Mouse (Mus musculus) kidney, embryonic 16.5 days (tissue): Measurements from ENCODE around the gene Ptprm. TPM values are rescaled to one million over a fixed set of nuclear protein-coding genes. Genes with fewer than 3 reads are reported as not detected.

ENCODE experiments used
- ATAC-seq: fragments of 200-750 bp; cut with Nextera tagmentation; 2 replicates; pipeline ENCODE4 v1.8.0; 2017; ENCODE audit warnings: moderate TSS enrichment; ENCODE audit not compliant: low FRiP score, low TSS enrichment
- H3K27ac ChIP-seq: fragments of 300-500 bp; sonication (generic); 2 replicates; pipeline ENCODE4 v1.5.1; 2014; ENCODE audit warnings: low read length
- H3K27me3 ChIP-seq: fragments of 300-500 bp; sonication (generic); 2 replicates; pipeline ENCODE4 v1.6.1; 2014; ENCODE audit warnings: low read length, control low read depth, mixed read lengths; ENCODE audit not compliant: insufficient read depth
- H3K36me3 ChIP-seq: fragments of 300-500 bp; sonication (generic); 2 replicates; pipeline ENCODE4 v1.6.1; 2014; ENCODE audit warnings: low read length, control low read depth, mixed read lengths; ENCODE audit not compliant: insufficient read depth
- H3K4me1 ChIP-seq: fragments of 300-500 bp; sonication (generic); 2 replicates; pipeline ENCODE4 v1.6.1; 2014; ENCODE audit warnings: low read length, control low read depth, mixed read lengths; ENCODE audit not compliant: insufficient read depth
- H3K4me2 ChIP-seq: fragments of 300-500 bp; sonication (generic); replicated peaks from 2 replicates; pipeline ENCODE4 v1.6.1; 2014; ENCODE audit warnings: low read depth, low read length
- H3K4me3 ChIP-seq: fragments of 300-500 bp; sonication (generic); 2 replicates; pipeline ENCODE4 v1.5.1; 2014; ENCODE audit warnings: mild to moderate bottlenecking, low read length
- H3K9ac ChIP-seq: fragments of 300-500 bp; sonication (generic); replicated peaks from 2 replicates; pipeline ENCODE4 v1.6.1; 2014; ENCODE audit warnings: low read length
- H3K9me3 ChIP-seq: fragments of 300-500 bp; sonication (generic); 2 replicates; pipeline ENCODE4 v1.6.1; 2016; ENCODE audit warnings: low read length, control low read depth
- WGBS: fragments of 180-500 bp; shearing (Covaris S2); extraction: QIAGEN DNeasy Blood & Tissue Kit; methylation state at CpG from one replicate; pipeline ENCODE4 v1.1.7; 2014; 5-methylcytosine and 5-hydroxymethylcytosine counted together
- polyA plus RNA-seq: library from polyadenylated mRNA; unstranded; fragments of >200 nt; fragmentation: Nextera tagmentation; extraction: Ambion mirVana; gene quantifications from 2 replicates; pipeline ENCODE4 v1.2.1, GENCODE M21; 2015

Gene Ptprm
- polyA plus RNA-seq, 1 experiment from 2014 or later = 17.3 TPM

DNA sequence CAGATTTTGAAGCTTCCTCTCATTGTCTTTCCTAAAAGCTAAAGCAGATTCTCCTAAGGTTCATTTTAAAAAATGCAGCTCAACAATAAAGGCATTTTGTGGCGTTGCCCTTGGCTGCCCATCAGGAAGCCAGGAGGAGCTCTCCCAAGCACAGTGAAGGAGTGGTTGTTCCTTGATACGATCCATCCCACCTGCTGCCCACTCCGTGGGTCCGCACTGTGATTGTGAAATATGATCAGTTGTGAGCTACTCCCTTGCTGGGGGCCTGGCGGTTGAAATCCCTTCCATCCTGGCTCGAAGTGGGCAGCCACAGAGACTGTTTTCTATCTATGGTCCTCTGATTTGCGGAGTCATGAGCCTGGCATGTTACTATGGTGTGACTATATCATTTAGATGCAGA, 610.9 kb downstream of the Ptprm start:
- Histone ChIP-seq H3K4me2 (no peak overlapping the region), H3K36me3 (no peaks in the 10 kb centered on the region), H3K9ac (no peak overlapping the region), H3K27ac (no peak overlapping the region), H3K9me3 (no peaks in the 10 kb centered on the region), H3K4me3 (no peak overlapping the region), H3K4me1 (peaks cover 15% of the 10 kb centered on the region; the same call in 1 of the 2 replicates), H3K27me3 (no peaks in the 10 kb centered on the region)
- WGBS = 36% methylated on average over 7 of the region's 7 CpGs
- peak; percentile 81; the same call in 1 of the 2 replicates for ATAC-seq

DNA sequence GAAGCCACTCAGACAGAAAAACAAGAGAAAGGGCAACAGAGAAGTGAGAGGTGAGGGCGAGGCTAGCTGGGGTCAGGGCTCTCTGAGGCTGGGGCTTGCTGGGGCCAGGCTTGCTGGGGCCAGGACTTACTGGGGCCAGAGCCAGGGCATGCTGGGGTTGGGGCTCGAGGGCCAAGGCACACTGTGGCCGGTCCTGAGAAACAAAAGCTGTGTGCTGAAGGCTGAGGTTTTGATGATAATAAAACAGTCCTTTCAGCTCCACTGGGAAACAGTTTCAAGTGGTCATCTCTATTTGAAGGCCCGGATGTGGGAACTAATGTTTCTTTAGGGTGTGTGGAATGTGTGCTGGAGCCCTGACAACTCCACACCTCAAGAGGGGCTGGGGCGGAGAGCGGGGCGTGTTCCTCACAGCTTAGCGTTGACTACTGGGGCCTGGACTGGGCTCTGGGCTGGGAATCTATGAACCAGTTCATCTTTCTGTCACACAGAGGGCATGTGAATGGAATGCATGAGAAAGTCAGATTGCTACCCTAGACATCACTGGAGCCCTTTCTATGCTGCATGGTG, 615.4 kb downstream of the Ptprm start:
- H3K9me3 ChIP-seq = no peaks in the 10 kb centered on the region
- 45% methylated on average over 8 of the region's 8 CpGs for WGBS
- H3K9ac ChIP-seq = no peak overlapping the region
- 0 out of 2 replicates have a peak, but pooled peaks have one; percentile 49 for ATAC-seq
- no peak overlapping the region for H3K4me2 ChIP-seq
- H3K4me3 ChIP-seq = no peak overlapping the region
- H3K27me3 ChIP-seq = no peaks in the 10 kb centered on the region
- H3K4me1 ChIP-seq = peaks cover 10% of the 10 kb centered on the region; the same call in 1 of the 2 replicates
- no peaks in the 10 kb centered on the region for H3K36me3 ChIP-seq
- no peak overlapping the region for H3K27ac ChIP-seq

DNA sequence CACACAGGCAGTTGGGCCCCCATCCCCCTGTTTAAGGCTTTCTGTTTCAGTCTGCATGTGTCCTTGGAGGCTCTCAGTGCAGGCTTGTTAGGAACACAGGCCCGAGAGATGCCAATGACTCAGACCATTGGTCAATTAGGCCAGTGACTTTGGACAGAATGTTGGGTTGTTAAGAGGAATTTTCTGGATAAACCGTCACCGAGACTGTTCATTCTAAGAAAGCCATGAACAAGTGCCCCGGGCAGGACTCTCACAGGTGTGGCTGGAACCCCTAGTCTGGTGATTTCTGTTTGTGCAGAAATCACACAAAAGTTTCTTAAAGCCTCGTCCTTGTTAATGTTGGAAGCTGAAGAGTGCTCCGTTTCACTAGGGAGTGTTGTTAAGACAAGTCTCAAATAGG, 615.9 kb downstream of the Ptprm start:
- Histone ChIP-seq H3K9ac (no peak overlapping the region), H3K4me2 (no peak overlapping the region), H3K36me3 (0 out of 2 replicates have a peak, but pooled peaks cover 2% of the 10 kb centered on the region), H3K27ac (no peak overlapping the region), H3K9me3 (no peaks in the 10 kb centered on the region), H3K4me1 (peaks cover 10% of the 10 kb centered on the region; the same call in 1 of the 2 replicates), H3K27me3 (no peaks in the 10 kb centered on the region), H3K4me3 (no peak overlapping the region)
- ATAC-seq = no peak
- WGBS = 62% methylated on average over 6 of the region's 6 CpGs

DNA sequence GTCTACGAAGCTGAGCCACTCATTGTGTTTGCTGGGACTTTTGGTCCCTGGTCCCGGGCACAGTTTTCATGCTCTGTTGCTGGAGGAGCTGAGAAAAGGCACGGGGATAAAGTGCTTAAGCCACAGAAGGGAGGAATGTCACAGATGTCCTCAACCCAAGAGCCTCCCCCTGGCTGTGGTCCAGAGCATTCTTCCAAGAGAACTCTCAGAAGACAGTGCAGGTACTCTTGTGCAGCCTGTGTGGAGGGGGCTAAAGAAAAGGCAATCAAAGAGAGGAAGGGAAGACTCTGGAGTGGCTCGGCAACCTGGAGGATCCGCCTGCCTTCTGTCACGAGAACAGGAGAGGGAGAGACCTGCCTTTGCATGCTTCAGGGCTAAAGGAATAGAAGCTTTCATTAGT, 617.8 kb downstream of the Ptprm start:
- Histone ChIP-seq H3K4me2 (no peak overlapping the region), H3K36me3 (0 out of 2 replicates have a peak, but pooled peaks cover 2% of the 10 kb centered on the region), H3K4me3 (no peak overlapping the region), H3K27ac (no peak overlapping the region), H3K4me1 (peaks cover 10% of the 10 kb centered on the region; the same call in 1 of the 2 replicates), H3K9me3 (no peaks in the 10 kb centered on the region), H3K27me3 (no peaks in the 10 kb centered on the region), H3K9ac (no peak overlapping the region)
- WGBS = 74% methylated on average over 6 of the region's 6 CpGs
- ATAC-seq = no peak

DNA sequence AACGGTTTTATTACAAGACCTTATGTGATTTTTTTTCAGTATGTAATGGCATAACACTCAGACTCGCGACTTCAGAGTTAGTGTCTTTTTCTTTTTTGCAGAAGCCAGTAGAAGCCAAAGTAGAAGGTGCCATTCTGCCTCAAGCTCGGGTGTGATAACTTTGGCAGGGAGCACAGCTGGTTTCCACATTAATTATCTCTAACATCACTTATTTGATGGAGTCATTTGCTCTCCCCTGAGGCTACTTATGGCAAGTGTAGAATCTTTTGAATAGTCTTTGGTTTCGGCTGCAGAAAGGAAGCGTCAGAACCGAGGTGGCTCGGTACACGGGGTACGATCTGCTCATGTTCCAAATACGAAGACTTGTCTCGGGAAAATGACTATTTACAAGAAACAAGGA, 620.7 kb downstream of the Ptprm start:
- Histone ChIP-seq H3K4me1 (no peaks in the 10 kb centered on the region; the same call in 1 of the 2 replicates), H3K27ac (no peak overlapping the region), H3K36me3 (0 out of 2 replicates have a peak, but pooled peaks cover 2% of the 10 kb centered on the region), H3K9me3 (no peaks in the 10 kb centered on the region), H3K27me3 (no peaks in the 10 kb centered on the region), H3K9ac (no peak overlapping the region), H3K4me3 (no peak overlapping the region), H3K4me2 (no peak overlapping the region)
- no peak for ATAC-seq
- 84% methylated on average over 12 of the region's 12 CpGs for WGBS

DNA sequence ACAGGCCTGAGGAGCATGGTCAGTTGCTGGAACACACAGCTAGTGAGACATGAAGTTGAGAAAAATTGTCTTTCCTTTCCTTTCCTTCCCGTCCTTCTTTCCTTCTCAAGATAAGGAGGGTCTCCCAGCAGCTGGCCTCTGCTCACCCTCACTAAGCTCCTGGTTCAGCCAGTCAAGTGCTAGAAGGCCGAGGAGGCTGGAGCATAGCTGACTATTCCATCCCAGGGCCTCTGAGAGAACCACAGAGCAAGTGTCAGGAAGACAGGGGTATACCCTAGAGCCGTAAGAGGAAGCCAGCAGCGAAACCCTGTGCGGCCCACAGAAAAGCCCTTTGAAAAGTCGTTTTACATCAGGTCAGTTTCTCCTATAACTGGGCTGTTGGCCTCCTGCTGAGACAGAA, 624.3 kb downstream of the Ptprm start:
- Histone ChIP-seq H3K4me1 (no peaks in the 10 kb centered on the region), H3K9me3 (no peaks in the 10 kb centered on the region), H3K27ac (no peak overlapping the region), H3K4me2 (no peak overlapping the region), H3K9ac (no peak overlapping the region), H3K27me3 (no peaks in the 10 kb centered on the region), H3K4me3 (no peak overlapping the region), H3K36me3 (0 out of 2 replicates have a peak, but pooled peaks cover 2% of the 10 kb centered on the region)
- no peak for ATAC-seq
- 71% methylated on average over 6 of the region's 6 CpGs for WGBS

DNA sequence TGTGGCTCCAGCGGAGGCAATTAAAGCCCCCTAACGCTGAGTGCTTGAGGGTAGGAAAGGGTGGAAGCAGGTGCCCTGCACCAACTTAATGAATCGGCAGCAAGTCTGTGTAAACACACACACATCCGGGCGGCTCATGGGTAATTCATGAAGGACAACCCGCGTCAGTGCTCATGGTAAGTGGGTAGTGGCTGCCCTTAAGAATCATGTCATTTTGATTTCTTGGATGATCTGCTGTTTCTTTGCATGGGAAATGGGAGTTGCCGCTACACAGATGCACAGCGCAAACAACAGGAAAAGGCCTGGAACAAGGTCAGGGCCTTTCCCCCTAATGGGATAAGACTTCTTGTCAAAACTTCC, 633.3 kb downstream of the Ptprm start:
- Histone ChIP-seq H3K9me3 (no peaks in the 10 kb centered on the region), H3K4me3 (no peak overlapping the region), H3K4me2 (no peak overlapping the region), H3K4me1 (peaks cover 6% of the 10 kb centered on the region; the same call in 1 of the 2 replicates), H3K9ac (no peak overlapping the region), H3K36me3 (no peaks in the 10 kb centered on the region), H3K27ac (no peak overlapping the region), H3K27me3 (no peaks in the 10 kb centered on the region)
- WGBS = 49% methylated on average over 9 of the region's 9 CpGs
- ATAC-seq = peak; percentile 73

DNA sequence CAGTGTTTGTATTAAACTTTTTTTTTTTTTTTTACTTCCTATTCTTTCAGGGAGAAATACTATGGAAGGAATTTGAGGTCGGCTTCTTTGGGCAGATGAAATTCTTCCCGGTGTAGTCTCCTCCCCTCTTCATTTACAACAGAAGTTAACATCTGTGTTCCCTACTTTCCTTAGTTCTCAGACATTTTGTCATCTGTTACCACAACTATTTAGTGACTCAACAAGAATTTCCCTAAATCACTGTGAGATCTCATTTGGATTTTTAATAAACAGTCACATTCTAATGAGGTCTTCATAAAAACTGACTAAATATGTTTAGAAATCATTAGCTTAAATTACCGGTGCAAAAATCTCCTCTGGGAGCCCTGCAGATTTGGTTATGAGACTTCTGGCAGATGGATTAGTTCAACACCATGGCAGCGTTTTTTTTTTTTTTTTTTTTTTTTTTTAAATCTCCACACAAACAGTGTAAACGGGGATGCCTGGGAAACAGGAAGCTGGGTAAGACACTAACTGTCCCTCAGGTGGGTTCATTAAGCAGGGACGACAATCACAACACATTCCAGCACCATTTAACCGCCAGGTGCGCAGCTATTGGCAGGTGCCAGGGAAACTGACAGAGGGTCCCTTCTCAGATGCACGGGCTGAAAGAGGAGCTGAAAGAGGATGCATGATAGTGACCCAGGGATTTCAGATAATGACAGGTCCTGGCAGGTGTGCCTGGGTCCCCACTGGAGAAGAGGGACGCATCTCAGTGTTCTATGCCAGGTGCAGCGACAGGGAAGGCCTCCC, 633.9 kb downstream of the Ptprm start:
- Histone ChIP-seq H3K9ac (no peak overlapping the region), H3K9me3 (no peaks in the 10 kb centered on the region), H3K4me3 (no peak overlapping the region), H3K4me1 (peaks cover 6% of the 10 kb centered on the region; the same call in 1 of the 2 replicates), H3K27ac (no peak overlapping the region), H3K4me2 (no peak overlapping the region), H3K27me3 (no peaks in the 10 kb centered on the region), H3K36me3 (no peaks in the 10 kb centered on the region)
- no peak for ATAC-seq
- WGBS = 48% methylated on average over 11 of the region's 11 CpGs

DNA sequence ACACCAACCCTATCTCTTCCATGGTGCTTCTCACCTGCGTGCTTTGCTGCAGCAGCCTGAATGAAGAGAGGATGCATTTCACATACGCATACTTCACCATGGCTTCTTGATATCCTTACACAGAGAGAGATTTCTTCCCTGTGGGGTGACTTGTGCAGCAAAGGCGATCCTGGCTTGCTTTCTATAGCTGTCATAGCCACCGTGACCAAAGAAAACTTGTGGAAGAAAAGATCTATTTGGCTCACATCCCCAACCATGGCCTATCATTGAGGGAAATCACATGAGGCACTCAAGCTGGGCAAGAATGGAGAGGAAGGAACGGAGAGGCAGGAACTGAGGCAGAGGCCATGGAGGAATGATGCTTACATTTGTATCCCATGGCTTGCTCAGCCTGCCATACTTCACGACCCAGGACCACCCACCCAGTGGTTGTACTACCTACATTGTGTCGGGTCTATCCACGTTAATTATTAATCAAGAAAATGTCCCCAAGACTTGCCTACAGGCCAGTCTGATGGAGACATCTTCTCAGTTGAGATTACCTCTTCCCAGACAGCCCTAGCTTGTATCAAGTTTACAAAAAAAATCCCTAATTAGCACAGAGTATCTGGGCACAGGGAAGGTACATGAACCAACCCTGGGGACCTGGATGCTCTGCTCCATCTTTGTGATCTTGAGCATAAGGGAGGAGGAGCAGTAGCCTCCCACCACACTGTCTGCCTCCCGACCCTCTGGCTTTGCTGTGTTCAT, 641.6 kb downstream of the Ptprm start:
- Histone ChIP-seq H3K27me3 (no peaks in the 10 kb centered on the region), H3K4me1 (peaks cover 17% of the 10 kb centered on the region), H3K9ac (no peak overlapping the region), H3K27ac (no peak overlapping the region), H3K36me3 (no peaks in the 10 kb centered on the region), H3K4me2 (no peak overlapping the region), H3K4me3 (no peak overlapping the region), H3K9me3 (no peaks in the 10 kb centered on the region)
- ATAC-seq = no peak
- 88% methylated on average over 9 of the region's 9 CpGs for WGBS
